Mouse (Mus musculus) urinary bladder, postnatal 4 days (tissue): ENCODE data around the gene Utp11.
"Not testable (repeated sequence)": the region's sequence is repeated elsewhere in the genome, so short reads cannot be mapped to it uniquely, and the experiment has no call there.

ENCODE experiments used
- DNase-seq, 2 experiments: peaks; one replicate each; pipeline ENCODE4 v3.0.0; 2021 to 2022; ENCODE audit warnings: low spot score in 2 of 2

Utp11 gene

GRCm38 (mm10) chr4:124693135-124693894 is at the start of gene Utp11:
Gene Utp11, minus strand, starts transcription at chr4:124693600.
- DNase-seq = peak; percentile 82 to 88

- DNase-seq = no peak
Measured at GRCm38 (mm10) chr4:124742839-124743238, 49.4 kb upstream of the Utp11 start.

GRCm38 (mm10) chr4:124741376-124742343 is 48.3 kb upstream of the Utp11 start, which contains the start of gene Inpp5b:
Gene Inpp5b, plus strand, starts transcription at chr4:124741850.
- DNase-seq = peak; percentile 71 to 78

GRCm38 (mm10) chr4:124738783-124739182 is 45.4 kb upstream of the Utp11 start:
- DNase-seq = no peak

GRCm38 (mm10) chr4:124738013-124738412 is 44.6 kb upstream of the Utp11 start:
- DNase-seq = no peak

- DNase-seq = no peak
Measured at GRCm38 (mm10) chr4:124737486-124737885, 44.1 kb upstream of the Utp11 start.

GRCm38 (mm10) chr4:124736952-124737351 is 43.6 kb upstream of the Utp11 start:
- DNase-seq = no peak

- DNase-seq = no peak
Measured at GRCm38 (mm10) chr4:124726121-124726520, 32.7 kb upstream of the Utp11 start.

- DNase-seq = no peak
Measured at GRCm38 (mm10) chr4:124719101-124719500, 25.7 kb upstream of the Utp11 start.

GRCm38 (mm10) chr4:124714545-124715481 is 21.4 kb upstream of the Utp11 start, which contains the start of gene Sf3a3:
Gene Sf3a3, plus strand, starts transcription at chr4:124714776.
- DNase-seq = peak; percentile 91 to 92

- not testable (repeated sequence) for DNase-seq
Measured at GRCm38 (mm10) chr4:124713850-124714249, 20.4 kb upstream of the Utp11 start.

- no peak for DNase-seq
Measured at GRCm38 (mm10) chr4:124712618-124713017, 19.2 kb upstream of the Utp11 start.

GRCm38 (mm10) chr4:124710776-124711291 is 17.4 kb upstream of the Utp11 start:
- no peak for DNase-seq

GRCm38 (mm10) chr4:124709961-124710446 is 16.6 kb upstream of the Utp11 start:
- peak in 1 of 2 experiments; percentile 29 for DNase-seq

GRCm38 (mm10) chr4:124708518-124709477 is 15.4 kb upstream of the Utp11 start:
- DNase-seq = peak; percentile 93 to 94

GRCm38 (mm10) chr4:124708200-124708517 is 14.8 kb upstream of the Utp11 start:
- DNase-seq = not testable (repeated sequence)

GRCm38 (mm10) chr4:124707381-124708199 is 14.2 kb upstream of the Utp11 start:
- DNase-seq = not testable (repeated sequence)

GRCm38 (mm10) chr4:124705661-124706269 is 12.4 kb upstream of the Utp11 start:
- no peak for DNase-seq
